Mouse (Mus musculus) cortical plate, adult 2 months (tissue): Measurements from ENCODE around the gene Ccdc3.

Experiments used
- CTCF ChIP-seq: fragments of 200-500 bp; IDR thresholded peaks from 2 replicates; pipeline ENCODE4 v1.5.1; 2011; ENCODE audit warnings: mild to moderate bottlenecking, control low read depth, low read length; ENCODE audit not compliant: insufficient read depth; ENCODE audit errors: extremely low read depth
- POLR2A ChIP-seq: fragments of 200-500 bp; IDR thresholded peaks from 2 replicates; pipeline ENCODE4 v1.6.1; 2011; ENCODE audit warnings: mild to moderate bottlenecking, low read length, control low read depth; ENCODE audit not compliant: insufficient read depth; ENCODE audit errors: extremely low read depth

DNA sequence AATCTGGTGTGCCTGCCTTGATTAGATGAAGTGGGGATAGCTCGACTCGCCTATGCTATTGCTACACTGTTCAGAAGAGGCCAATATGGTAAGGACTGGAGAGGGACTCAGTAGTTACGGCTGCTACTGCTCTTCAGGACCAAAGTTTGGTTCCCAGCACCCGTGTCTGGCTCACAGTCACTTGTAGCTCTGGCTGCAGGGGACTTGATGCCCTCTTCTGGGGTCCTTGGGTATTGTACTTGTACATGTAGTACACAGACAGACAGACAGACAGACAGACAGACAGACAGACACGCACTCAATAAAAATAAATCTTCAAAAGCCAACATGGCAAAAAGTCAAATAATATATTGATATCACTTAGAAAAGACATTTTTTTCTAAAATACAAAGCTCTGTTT lies 17.1 kb downstream of the Ccdc3 start:
- TF ChIP-seq CTCF (no peak), POLR2A (no peak)
